Mouse (Mus musculus) hindbrain, embryonic 14.5 days (tissue): ENCODE measurements around the gene Myt1l. TPM values are rescaled to one million over a fixed set of nuclear protein-coding genes. Genes with fewer than 3 reads are reported as not detected.
A peak's percentile ranks its signal among the peaks of the same experiment; 100 is the strongest.

Experiments
- ATAC-seq: fragments of 200-750 bp; cut with Nextera tagmentation; 2 replicates; pipeline ENCODE4 v1.8.0; 2017; ENCODE audit warnings: moderate number of reproducible peaks, mild to moderate bottlenecking, moderate TSS enrichment, moderate library complexity; ENCODE audit not compliant: low FRiP score
- DNase-seq: peaks from one replicate; pipeline ENCODE4 v3.0.0-alpha.2; 2015; ENCODE audit warnings: low spot score
- H3K27ac ChIP-seq: fragments of 300-500 bp; sonication (generic); 2 replicates; pipeline ENCODE4 v1.5.1; 2014; ENCODE audit warnings: mild to moderate bottlenecking, moderate library complexity
- H3K27me3 ChIP-seq: fragments of 300-500 bp; sonication (generic); 2 replicates; pipeline ENCODE4 v1.6.1; 2014; ENCODE audit warnings: mild to moderate bottlenecking, low read length, mixed read lengths; ENCODE audit not compliant: control insufficient read depth, insufficient read depth
- H3K36me3 ChIP-seq: fragments of 300-500 bp; sonication (generic); replicated peaks from 2 replicates; pipeline ENCODE4 v1.6.1; 2014; ENCODE audit not compliant: control insufficient read depth, insufficient read depth
- H3K4me1 ChIP-seq: fragments of 300-500 bp; sonication (generic); replicated peaks from 2 replicates; pipeline ENCODE4 v1.6.1; 2014; ENCODE audit warnings: antibody characterized with exemption, low read length, mixed read lengths; ENCODE audit not compliant: control insufficient read depth, insufficient read depth
- H3K4me2 ChIP-seq: fragments of 300-500 bp; sonication (generic); replicated peaks from 2 replicates; pipeline ENCODE4 v1.6.1; 2014; ENCODE audit warnings: mild to moderate bottlenecking, moderate library complexity
- H3K4me3 ChIP-seq: fragments of 300-500 bp; sonication (generic); replicated peaks from 2 replicates; pipeline ENCODE4 v1.5.1; 2014; ENCODE audit warnings: mild to moderate bottlenecking, low read length
- H3K9ac ChIP-seq: fragments of 300-500 bp; sonication (generic); 2 replicates; pipeline ENCODE4 v1.6.1; 2014
- H3K9me3 ChIP-seq: fragments of 300-500 bp; sonication (generic); 2 replicates; pipeline ENCODE4 v1.6.1; 2016; ENCODE audit warnings: low read length; ENCODE audit not compliant: control insufficient read depth
- WGBS: fragments of 180-500 bp; shearing (Covaris S2); extraction: QIAGEN DNeasy Blood & Tissue Kit; methylation state at CpG from one replicate; pipeline ENCODE4 v1.1.7; 2014; 5-methylcytosine and 5-hydroxymethylcytosine counted together
- polyA plus RNA-seq: library from polyadenylated mRNA; unstranded; fragments of >200 nt; fragmentation: Nextera tagmentation; extraction: Ambion mirVana; gene quantifications from 2 replicates; pipeline ENCODE4 v1.2.1, GENCODE M21; 2014

The Myt1l gene
- 187 and 202 TPM in 2 replicates for polyA plus RNA-seq

DNA sequence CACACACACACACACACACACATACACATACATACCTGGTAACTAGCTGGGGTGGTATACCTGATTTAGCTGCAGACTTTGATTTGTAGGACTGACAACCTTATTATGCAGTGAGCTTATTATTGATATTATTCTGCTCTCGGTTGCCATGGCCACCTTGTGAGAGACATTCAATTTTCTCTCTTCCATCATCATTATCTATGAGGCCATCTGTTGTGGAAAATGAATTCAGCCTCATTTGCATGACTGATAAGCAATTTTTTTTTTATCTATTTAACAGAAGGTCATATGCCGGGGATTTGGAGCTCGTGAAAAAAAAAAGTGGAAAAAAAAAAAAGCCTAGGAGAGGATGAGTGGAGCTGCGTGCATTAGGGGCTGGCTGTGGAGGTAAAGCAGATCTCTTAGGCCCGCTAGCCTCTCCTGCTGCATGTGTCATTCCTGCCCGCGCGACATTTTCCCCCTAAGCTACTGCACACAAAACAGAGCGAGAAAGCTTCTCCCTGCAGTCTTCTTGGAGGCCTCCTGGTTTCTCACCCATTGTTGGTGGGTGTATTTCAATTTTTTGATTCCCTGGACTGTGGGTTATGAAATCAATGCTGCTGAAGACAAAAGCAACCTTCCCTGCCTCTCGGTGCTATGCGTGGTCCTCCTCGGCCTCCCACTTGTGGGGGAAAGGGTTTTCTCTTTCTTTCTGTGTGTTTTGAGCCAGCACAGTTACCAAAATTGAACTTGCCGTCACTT, at the start of gene Myt1l:
Gene Myt1l, plus strand, starts transcription at position 354 of the 741 bp plus-strand sequence.
- ATAC-seq = peak; percentile 21; the same call in 1 of the 2 replicates
- no peaks in the 10 kb centered on the region for H3K9me3 ChIP-seq
- H3K4me2 ChIP-seq = peak within 1 kb of the TSS; percentile 82
- peak within 1 kb of the TSS; percentile 77 for H3K9ac ChIP-seq
- no peaks in the 10 kb centered on the region for H3K36me3 ChIP-seq
- peaks cover 23% of the 10 kb centered on the region for H3K4me1 ChIP-seq
- H3K27ac ChIP-seq = peak within 1 kb of the TSS; percentile 99
- 6% methylated on average over 13 of the region's 13 CpGs for WGBS
- no peaks in the 10 kb centered on the region for H3K27me3 ChIP-seq
- peak; percentile 71 for DNase-seq
- H3K4me3 ChIP-seq = peak within 1 kb of the TSS; percentile 47

DNA sequence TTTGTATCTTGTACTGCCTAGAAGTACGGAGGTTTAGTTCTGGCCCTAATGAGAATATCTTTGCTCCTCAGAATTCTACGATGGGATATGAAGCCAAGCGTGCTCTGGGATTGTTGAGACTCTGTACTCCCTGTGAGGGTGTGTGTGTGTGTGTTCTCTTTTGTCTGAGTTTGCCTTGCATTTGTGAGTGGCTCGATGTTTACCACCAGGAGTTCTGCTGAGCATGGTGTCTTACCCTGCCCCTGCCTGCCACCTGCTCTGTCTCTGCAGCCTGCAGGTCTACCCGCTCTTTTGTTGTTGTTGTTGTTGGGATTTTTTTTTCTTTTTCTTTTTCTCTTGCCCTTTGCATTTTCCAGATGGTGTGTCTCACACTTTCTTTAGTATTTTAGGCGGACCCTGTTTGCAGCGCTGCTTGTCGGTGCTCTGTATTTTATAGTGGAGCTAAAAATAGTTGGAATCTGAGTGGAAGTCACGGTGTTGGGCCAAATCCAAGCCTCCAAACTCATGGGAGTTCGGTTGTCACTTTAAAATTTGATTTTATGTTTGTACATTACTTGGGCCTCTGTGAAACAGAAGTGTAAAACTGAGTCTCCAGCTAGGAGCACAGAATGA, 41.7 kb upstream of the Myt1l start:
- Histone ChIP-seq H3K4me1 (no peaks in the 10 kb centered on the region), H3K9me3 (no peaks in the 10 kb centered on the region), H3K27ac (no peak overlapping the region), H3K27me3 (no peaks in the 10 kb centered on the region), H3K36me3 (no peaks in the 10 kb centered on the region), H3K4me2 (no peak overlapping the region), H3K9ac (no peak overlapping the region), H3K4me3 (no peak overlapping the region)
- no peak for DNase-seq
- ATAC-seq = no peak
- WGBS = 84% methylated on average over 10 of the region's 10 CpGs

DNA sequence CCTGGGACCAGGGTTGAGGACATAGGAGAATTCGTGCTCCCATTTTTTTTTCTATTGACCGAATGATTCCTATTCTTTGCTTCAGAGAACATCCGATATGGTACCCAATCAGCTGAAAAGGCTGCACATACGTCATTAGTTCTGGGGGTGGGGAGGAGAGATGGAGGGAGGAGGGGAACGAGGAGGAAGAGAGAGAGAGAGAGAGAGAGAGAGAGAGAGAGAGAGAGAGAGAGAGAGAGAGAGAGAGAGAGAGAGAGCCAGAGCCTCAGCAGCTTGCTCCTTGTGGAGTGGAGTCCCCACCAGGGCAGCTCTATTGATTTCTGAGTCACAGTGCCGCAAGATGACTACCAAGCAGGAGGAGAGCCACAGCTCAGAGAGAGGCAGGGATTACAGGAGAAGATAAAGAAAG, 1.9 kb upstream of the Myt1l start:
- peak; percentile 73 for ATAC-seq
- H3K4me3 ChIP-seq = peak overlapping the region; percentile 47

DNA sequence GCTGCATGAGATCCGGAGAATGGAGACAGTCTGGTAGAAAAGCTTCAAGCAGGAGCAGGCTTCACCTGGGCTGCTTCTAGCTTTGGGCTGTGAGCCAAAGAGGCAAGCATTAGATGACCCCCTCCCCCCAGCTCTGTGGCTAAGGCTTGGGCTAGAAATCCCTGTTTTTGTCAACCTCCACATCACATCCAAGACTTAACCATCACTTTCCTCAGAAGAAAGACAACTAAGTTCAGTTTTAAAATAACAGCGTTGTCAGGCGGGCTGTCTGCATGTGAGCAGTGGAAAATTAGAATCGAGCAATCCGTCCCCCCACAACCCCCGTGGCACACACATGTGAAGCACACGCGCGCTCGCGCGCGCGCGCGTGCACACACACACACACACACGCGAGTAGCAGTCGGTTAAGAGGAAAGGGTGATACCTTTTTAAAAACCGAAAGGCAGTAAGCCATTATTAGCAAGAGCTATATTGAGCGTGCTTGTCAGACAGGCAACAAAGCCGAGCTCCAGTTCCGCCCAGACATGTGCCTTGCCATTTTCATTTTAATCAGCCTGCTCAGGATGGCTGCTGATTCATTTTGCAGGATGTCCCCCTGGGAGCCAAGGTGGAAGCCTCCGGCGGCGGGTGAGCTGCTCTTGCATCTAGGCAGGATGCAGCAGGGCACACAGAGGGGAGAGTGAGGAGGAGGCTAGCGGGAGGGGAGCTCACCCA, 979 bp upstream of the Myt1l start:
- Histone ChIP-seq H3K4me2 (peak overlapping the region; percentile 82), H3K9ac (peak overlapping the region; percentile 77), H3K4me3 (peak overlapping the region; percentile 47), H3K27me3 (no peaks in the 10 kb centered on the region), H3K4me1 (peaks cover 17% of the 10 kb centered on the region), H3K9me3 (no peaks in the 10 kb centered on the region), H3K27ac (peak overlapping the region; percentile 99), H3K36me3 (no peaks in the 10 kb centered on the region)
- under 1% methylated on average over 27 of the region's 27 CpGs for WGBS
- DNase-seq (peak; percentile 85), ATAC-seq (peak; percentile 80)

More for the DNA sequence above, 1.9 kb upstream of the Myt1l start:
- Histone ChIP-seq H3K9me3 (no peaks in the 10 kb centered on the region), H3K9ac (peak overlapping the region; percentile 77), H3K36me3 (no peaks in the 10 kb centered on the region), H3K27me3 (no peaks in the 10 kb centered on the region), H3K4me1 (peaks cover 14% of the 10 kb centered on the region), H3K4me2 (peak overlapping the region; percentile 82), H3K27ac (peak overlapping the region; percentile 99)
- DNase-seq = peak; percentile 84
- WGBS = 2% methylated on average over 6 of the region's 6 CpGs

DNA sequence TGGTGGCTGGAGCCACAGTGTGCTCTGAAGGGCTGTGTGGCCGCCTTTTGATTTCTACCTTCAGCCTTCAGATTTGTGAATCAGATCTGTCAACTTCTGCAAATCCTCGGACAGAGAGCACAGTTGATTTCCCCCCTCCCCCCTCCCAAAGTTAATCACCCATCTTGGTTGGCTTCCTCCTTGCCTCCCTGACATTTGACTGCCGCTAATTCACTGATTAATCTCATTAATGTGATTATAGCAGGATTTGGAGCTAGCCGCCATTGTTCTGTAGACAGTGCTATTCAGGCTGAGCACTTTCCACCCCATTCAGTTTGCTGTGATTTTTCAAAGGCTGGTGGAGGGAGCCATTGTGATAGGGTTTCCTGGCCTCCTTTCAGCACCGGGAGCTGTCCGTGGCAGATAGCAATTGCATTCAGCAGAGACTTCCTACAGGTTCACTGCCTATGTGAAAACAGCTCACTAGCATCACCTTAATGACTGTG, 2.1 kb downstream of the Myt1l start:
- Histone ChIP-seq H3K9me3 (no peaks in the 10 kb centered on the region), H3K27me3 (no peaks in the 10 kb centered on the region), H3K4me2 (peak overlapping the region; percentile 82), H3K27ac (peak overlapping the region; percentile 97), H3K9ac (peak overlapping the region; percentile 78), H3K4me3 (peak overlapping the region; percentile 47), H3K4me1 (peaks cover 27% of the 10 kb centered on the region), H3K36me3 (no peaks in the 10 kb centered on the region)
- DNase-seq = peak; percentile 75
- 3% methylated on average over 6 of the region's 6 CpGs for WGBS
- no peak for ATAC-seq

DNA sequence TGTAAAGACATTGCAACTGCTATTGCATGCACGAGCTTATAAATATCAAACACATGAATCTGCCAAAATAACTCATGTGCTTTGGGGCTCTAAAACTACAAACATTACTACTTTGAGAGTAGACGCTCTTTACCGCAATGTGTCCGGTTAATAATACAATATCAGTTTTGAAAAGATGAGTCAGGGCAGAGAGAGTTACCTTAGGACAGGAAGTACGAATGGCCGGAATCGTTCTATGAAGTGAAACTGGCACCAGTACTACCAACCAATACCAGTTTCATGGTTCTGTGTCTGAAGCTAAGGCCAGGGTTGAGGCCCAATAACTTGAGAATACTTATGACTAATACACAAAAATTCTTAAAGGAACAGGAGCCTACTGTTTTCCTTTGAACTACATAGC, 2.6 kb downstream of the Myt1l start:
- H3K36me3 ChIP-seq = no peaks in the 10 kb centered on the region
- peak overlapping the region; percentile 47 for H3K4me3 ChIP-seq
- H3K27ac ChIP-seq = peak overlapping the region; percentile 97
- peak overlapping the region; percentile 78 for H3K9ac ChIP-seq
- 55% methylated on average over 7 of the region's 7 CpGs for WGBS
- no peaks in the 10 kb centered on the region for H3K27me3 ChIP-seq
- peak overlapping the region; percentile 82 for H3K4me2 ChIP-seq
- no peaks in the 10 kb centered on the region for H3K9me3 ChIP-seq
- no peak for DNase-seq
- no peak for ATAC-seq
- peaks cover 22% of the 10 kb centered on the region for H3K4me1 ChIP-seq

DNA sequence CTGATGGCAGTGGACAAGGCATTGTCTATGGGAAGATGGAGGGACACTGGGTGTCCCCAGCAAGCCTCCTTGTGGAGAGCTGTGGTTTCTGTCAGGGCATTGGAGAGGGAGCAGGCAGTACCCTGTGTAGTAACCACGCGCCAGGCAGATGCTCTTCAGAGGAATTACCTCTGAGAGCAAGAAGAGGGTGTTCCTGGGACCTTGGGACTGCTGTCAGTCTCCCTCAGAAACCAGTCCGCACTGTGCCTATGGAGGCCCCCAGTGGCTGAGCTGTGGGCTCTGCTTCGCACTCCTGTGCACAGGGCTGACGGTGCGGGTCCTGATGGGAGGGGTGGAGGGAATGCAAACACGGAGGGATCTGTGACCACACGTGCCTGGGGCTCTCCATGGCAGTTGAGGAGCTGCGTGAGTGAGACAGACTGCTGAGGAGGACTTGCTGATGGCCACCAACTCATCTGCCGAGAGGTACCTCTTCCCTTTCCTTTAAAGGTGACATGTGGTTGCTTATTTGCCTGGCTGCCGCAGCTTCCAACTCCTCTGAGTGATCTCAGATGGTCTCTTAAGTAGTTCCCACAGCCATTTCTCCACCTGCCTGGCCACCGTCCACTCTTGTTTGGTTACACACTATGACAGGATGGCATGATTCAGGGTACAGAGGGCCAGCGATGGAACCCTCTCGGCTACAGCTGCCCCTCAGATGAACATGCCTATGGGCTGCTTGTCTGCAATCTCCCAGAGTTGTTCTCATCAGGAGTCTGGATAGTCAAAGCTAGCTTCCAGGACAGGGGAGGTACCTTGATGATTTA, 5.1 kb downstream of the Myt1l start:
- H3K4me3 ChIP-seq = peak overlapping the region; percentile 47
- no peaks in the 10 kb centered on the region for H3K27me3 ChIP-seq
- peak overlapping the region; percentile 97 for H3K27ac ChIP-seq
- H3K36me3 ChIP-seq = no peaks in the 10 kb centered on the region
- peak overlapping the region; percentile 81 for H3K9ac ChIP-seq
- DNase-seq (peak; percentile 62), ATAC-seq (peak; percentile 71)
- H3K4me1 ChIP-seq = peaks cover 28% of the 10 kb centered on the region
- 18% methylated on average over 14 of the region's 14 CpGs for WGBS
- H3K4me2 ChIP-seq = peak overlapping the region; percentile 82
- no peaks in the 10 kb centered on the region for H3K9me3 ChIP-seq

DNA sequence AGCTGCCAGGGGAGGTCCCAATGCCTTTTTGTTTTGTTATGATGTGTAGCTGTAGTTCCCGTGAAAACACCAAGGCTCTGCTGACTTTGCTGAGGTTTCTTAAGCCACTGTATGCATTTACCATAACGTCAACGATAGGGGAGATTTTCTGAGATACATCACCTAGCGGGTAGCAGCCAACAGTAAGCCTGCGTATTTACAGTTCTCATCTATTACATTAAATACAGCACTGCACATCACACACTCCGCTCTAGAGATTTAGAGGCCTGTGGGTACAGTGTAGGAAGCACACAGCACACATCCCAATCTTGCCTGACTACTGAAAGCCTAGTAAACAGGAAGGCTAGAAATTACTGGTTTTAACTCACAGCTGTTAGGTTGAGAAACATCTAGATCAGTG, 6.1 kb downstream of the Myt1l start:
- no peaks in the 10 kb centered on the region for H3K27me3 ChIP-seq
- peak overlapping the region; percentile 81 for H3K9ac ChIP-seq
- peak overlapping the region; percentile 47 for H3K4me3 ChIP-seq
- peak overlapping the region; percentile 82 for H3K4me2 ChIP-seq
- WGBS = 3% methylated on average over 6 of the region's 6 CpGs
- ATAC-seq (peak; percentile 51; the same call in 1 of the 2 replicates), DNase-seq (peak; percentile 63)
- peaks cover 37% of the 10 kb centered on the region for H3K4me1 ChIP-seq
- H3K27ac ChIP-seq = peak overlapping the region; percentile 97
- H3K36me3 ChIP-seq = no peaks in the 10 kb centered on the region
- no peaks in the 10 kb centered on the region for H3K9me3 ChIP-seq
